Mouse (Mus musculus) central nervous system, embryonic 18 days (tissue): ENCODE data around the gene 4933436I01Rik. TPM values are rescaled to one million over a fixed set of nuclear protein-coding genes. Genes with fewer than 3 reads are reported as not detected.

ENCODE experiments used
- polyA plus RNA-seq: library from polyadenylated mRNA; depleted of rRNA; stranded (reverse); fragments of >200 nt; gene quantifications from 2 replicates; pipeline ENCODE4 v1.2.3, GENCODE M21; 2012; rRNA removed

Gene 4933436I01Rik
- not detected in 2 replicates for polyA plus RNA-seq

GRCm38 (mm10) chrX:67921350-67921749 lies at the start of gene 4933436I01Rik:
TSS of gene 4933436I01Rik (minus strand) at chrX:67921450.

Other genes with a start within 250 kb of the 4933436I01Rik start
- not detected in 2 replicates for gene Gm1140, start 227.9 kb downstream of the 4933436I01Rik start, polyA plus RNA-seq
- gene Gm14692, start 225.8 kb downstream of the 4933436I01Rik start, polyA plus RNA-seq: not detected in 2 replicates